Mouse (Mus musculus) brain, embryonic 14.5 days (tissue): ENCODE measurements around the gene Trmt10b. TPM values are rescaled to one million over a fixed set of nuclear protein-coding genes. Genes with fewer than 3 reads are reported as not detected.

Experiments
- DNase-seq: peaks from one replicate; pipeline ENCODE4 v3.0.0-alpha.2; 2011; ENCODE audit warnings: low read depth
- CTCF ChIP-seq: fragments of 200-500 bp; IDR thresholded peaks from 2 replicates; pipeline ENCODE4 v1.5.1; 2012; ENCODE audit warnings: inconsistent platforms, mild to moderate bottlenecking, moderate library complexity, borderline replicate concordance; ENCODE audit not compliant: insufficient read depth, insufficient read length; ENCODE audit errors: extremely low read depth
- POLR2A ChIP-seq: fragments of 200-500 bp; IDR thresholded peaks from 2 replicates; pipeline ENCODE4 v1.6.1; 2012; ENCODE audit warnings: mild to moderate bottlenecking, inconsistent platforms, borderline replicate concordance; ENCODE audit not compliant: poor library complexity, insufficient read depth, insufficient read length, severe bottlenecking; ENCODE audit errors: extremely low read depth
- polyA plus RNA-seq: library from polyadenylated mRNA; depleted of rRNA; stranded (reverse); fragments of >200 nt; gene quantifications from 2 replicates; pipeline ENCODE4 v1.2.3, GENCODE M21; 2012; rRNA removed

Gene Trmt10b
- polyA plus RNA-seq, 1 experiment: 13.6 TPM

DNA sequence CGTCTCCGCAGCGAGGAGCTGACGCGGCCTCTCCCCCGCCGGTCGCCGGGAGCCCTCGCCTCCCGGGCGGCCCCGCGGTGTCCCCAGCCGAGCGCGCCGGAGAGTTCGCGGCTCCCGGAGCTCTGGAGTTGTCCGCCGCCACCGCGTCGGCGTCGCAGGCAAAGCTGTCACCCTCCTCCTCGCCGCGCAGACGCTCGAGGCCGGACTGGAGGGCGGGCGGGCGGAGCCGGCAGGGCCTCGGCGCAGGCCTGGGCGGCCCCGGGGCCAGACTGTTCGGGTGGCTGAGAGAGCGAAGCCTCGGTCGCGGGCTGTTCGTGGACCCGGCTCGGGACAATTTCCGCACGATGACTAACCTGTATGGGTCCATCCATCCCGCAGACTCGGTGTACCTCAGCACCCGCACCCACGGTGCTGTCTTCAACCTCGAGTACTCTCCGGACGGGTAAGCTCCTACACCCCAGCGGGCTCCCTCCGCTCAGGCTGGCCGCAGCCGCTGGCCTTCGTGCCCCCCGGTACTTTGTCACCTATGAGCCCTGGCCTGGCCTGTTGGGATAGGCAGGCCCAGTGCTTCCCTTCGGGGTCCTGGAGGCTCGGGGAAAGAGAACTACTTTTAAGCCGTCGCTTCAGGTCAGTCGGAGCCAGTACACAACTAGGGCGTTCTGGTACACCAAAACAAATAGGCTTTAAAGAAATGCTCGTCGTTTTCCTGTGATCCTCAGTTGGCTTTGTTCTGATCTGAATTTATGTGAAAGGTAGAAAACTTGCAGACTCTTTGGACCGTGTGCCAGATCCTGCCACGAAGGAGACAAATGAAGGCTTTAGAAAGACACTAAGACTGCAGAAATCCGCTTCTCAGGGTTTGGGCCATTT lies 45.6 kb downstream of the Trmt10b start, which contains the start of gene Exosc3:
TSS of gene Exosc3 (minus strand) at position 447 of the 870 bp plus-strand sequence.
- peak; percentile 31 for DNase-seq
- TF ChIP-seq POLR2A (no peak), CTCF (no peak)

- no peak for DNase-seq
- TF ChIP-seq POLR2A: no peak
- TF ChIP-seq CTCF: no peak
Observed at GRCm38 (mm10) chr4:45356653-45357052, 59.7 kb downstream of the Trmt10b start.

Other genes with a start within 250 kb of the Trmt10b start
- 29.8 and 36.7 TPM in 2 replicates for gene Fbxo10, start 212.5 kb upstream of the Trmt10b start, polyA plus RNA-seq
- gene Tomm5, start 189.0 kb upstream of the Trmt10b start, polyA plus RNA-seq: 112 and 144 TPM in 2 replicates
- 1.1 and 2.2 TPM in 2 replicates for gene Frmpd1, start 112.3 kb upstream of the Trmt10b start, polyA plus RNA-seq
- gene Dcaf10, start 45.0 kb downstream of the Trmt10b start, polyA plus RNA-seq: 13.2 and 13.3 TPM in 2 replicates
- 32.3 and 38.4 TPM in 2 replicates for gene Exosc3, start 45.6 kb downstream of the Trmt10b start, polyA plus RNA-seq
- 130 and 146 TPM in 2 replicates for gene Slc25a51, start 111.6 kb downstream of the Trmt10b start, polyA plus RNA-seq
- gene Shb, start 235.3 kb downstream of the Trmt10b start, polyA plus RNA-seq: 36.4 and 47.2 TPM in 2 replicates